Mouse (Mus musculus): ENCODE results near the gene Plppr2. TPM values are rescaled to one million over a fixed set of nuclear protein-coding genes. Genes with fewer than 3 reads are reported as not detected.

Plppr2 gene
- polyA plus RNA-seq, 1 experiment from 2014 or later = 1.4 TPM

DNA sequence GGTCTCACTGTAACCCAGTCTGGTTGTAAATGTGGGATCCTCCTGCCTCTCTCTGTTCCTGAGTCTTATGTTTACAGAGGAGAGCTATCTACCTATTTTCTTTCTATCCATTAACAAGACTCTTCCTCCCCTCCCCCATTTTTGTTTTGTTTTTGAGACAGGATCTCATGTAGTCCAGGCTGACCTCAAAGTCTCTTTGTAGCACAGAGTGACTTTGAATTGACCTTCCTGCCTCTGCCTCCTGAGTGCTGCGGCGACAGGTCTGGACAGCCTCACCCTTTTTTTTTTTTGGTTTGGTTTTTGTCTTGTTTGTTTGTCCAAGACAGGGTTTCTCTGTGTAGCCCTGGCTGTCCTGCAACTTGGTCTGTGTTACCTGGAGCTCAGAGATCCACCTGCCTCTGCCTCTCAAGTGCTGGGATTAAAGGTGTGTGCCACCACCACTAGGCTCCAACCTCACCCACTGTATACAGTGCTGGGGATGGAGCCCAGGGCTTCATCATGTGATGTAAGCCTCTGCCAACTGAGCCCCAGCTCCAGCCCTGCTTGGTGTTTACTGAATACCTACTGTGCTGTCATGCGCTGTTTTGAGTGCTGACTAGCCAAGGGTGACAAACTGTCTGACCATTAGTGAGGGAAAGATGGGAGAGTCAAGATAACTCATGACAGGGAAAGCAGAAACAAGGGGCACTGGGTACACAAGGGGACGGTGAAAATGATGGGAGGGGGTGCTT, 41.7 kb downstream of the Plppr2 start:
- Histone ChIP-seq H3K9ac (ENCODE audit: low read depth, low read length) (no peak overlapping the region), H3K4me1 (ENCODE audit: control insufficient read depth, low read depth, low read length) (no peaks in the 10 kb centered on the region; the same call in 1 of the 2 replicates), H3K4me2 (ENCODE audit: low read depth, low read length) (no peak overlapping the region), H3K27me3 (ENCODE audit: control insufficient read depth, insufficient read depth, low read depth, low read length) (peaks cover 11% of the 10 kb centered on the region), H3K36me3 (ENCODE audit: control insufficient read depth, insufficient read depth) (no peaks in the 10 kb centered on the region), H3K27ac (ENCODE audit: low read length) (no peak overlapping the region), H3K9me3 (replicated peaks; ENCODE audit: control insufficient read depth, low read length) (no peaks in the 10 kb centered on the region), H3K4me3 (ENCODE audit: low read depth, low read length) (no peak overlapping the region)
- 77% methylated on average over 4 of the region's 4 CpGs for WGBS (ENCODE audit: insufficient replicate concordance)
- ATAC-seq (ENCODE audit: low read depth) = no peak

DNA sequence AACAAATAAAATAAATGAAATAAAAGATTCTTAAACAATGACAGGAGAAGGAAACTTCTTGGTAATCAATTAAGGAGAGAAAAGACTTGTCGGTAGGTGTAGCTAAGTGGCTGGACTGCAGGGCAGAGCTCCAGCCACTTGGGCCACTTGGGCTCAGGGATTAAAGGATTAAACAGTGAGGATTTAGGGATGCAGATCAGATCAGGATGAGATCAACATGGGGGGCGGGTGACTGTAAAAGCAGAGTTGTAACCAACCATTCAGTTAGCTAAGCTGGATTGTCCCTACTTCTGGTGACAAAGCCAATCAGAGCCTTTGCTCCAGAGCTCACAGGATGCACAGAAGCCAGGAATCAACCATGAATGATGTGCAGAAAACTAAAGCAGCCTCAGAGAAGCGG, 47.1 kb downstream of the Plppr2 start:
- Histone ChIP-seq H3K27me3 (ENCODE audit: control insufficient read depth, insufficient read depth, low read depth, low read length) (peaks cover 57% of the 10 kb centered on the region), H3K27ac (ENCODE audit: low read length) (no peak overlapping the region), H3K36me3 (ENCODE audit: control insufficient read depth, insufficient read depth) (no peaks in the 10 kb centered on the region), H3K9ac (ENCODE audit: low read depth, low read length) (no peak overlapping the region), H3K4me1 (ENCODE audit: control insufficient read depth, low read depth, low read length) (no peaks in the 10 kb centered on the region; the same call in 1 of the 2 replicates), H3K4me2 (ENCODE audit: low read depth, low read length) (no peak overlapping the region), H3K4me3 (ENCODE audit: low read depth, low read length) (no peak overlapping the region), H3K9me3 (replicated peaks; ENCODE audit: control insufficient read depth, low read length) (no peaks in the 10 kb centered on the region)
- ATAC-seq (ENCODE audit: low read depth) = no peak
- 32% methylated on average over 3 of the region's 3 CpGs for WGBS (ENCODE audit: insufficient replicate concordance)

DNA sequence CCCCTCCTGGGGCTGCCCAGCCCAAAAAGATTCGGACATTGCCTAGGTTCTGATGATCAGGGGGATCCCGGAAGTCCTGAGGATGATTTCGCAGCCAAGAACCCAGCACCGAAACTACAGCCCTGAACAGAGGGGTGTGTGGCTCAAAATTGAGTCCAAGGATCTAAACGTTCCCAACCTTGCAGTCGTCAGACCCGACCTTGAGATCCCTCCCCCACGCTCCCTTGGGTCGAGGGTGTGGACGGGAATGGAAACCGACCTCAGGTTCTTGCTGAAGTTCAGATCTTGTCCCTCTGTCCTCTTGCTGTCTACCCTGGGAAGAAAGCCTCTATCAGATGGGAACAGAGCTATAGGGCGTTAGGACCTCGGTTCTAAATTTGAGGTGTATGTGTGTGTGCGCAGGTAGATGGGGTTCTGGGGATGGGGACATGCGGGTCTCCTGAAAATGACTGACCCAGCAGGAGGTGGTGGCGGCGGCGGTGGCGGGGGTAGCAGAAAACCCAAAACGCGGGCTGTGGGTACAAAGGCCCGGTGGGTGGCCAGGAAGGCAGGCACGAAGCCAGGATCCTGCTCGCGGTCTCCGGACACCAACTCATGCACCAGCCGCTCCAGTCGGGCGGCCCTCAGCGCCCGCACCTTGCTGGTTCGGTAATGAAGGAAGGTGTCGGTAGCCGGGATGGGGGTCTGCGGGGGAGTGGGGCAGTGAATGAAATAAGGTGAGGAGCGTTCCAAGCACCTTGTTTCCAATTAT, 50.9 kb downstream of the Plppr2 start:
- Histone ChIP-seq H3K27me3 (ENCODE audit: control insufficient read depth, insufficient read depth, low read depth, low read length) (peaks cover 87% of the 10 kb centered on the region), H3K36me3 (ENCODE audit: control insufficient read depth, insufficient read depth) (no peaks in the 10 kb centered on the region), H3K4me1 (ENCODE audit: control insufficient read depth, low read depth, low read length) (peaks cover 6% of the 10 kb centered on the region), H3K9me3 (replicated peaks; ENCODE audit: control insufficient read depth, low read length) (no peaks in the 10 kb centered on the region), H3K9ac (ENCODE audit: low read depth, low read length) (no peak overlapping the region), H3K4me2 (ENCODE audit: low read depth, low read length) (no peak overlapping the region), H3K27ac (ENCODE audit: low read length) (no peak overlapping the region), H3K4me3 (ENCODE audit: low read depth, low read length) (no peak overlapping the region)
- WGBS (ENCODE audit: insufficient replicate concordance) = 7% methylated on average over 36 of the region's 36 CpGs
- no peak for ATAC-seq (ENCODE audit: low read depth)

DNA sequence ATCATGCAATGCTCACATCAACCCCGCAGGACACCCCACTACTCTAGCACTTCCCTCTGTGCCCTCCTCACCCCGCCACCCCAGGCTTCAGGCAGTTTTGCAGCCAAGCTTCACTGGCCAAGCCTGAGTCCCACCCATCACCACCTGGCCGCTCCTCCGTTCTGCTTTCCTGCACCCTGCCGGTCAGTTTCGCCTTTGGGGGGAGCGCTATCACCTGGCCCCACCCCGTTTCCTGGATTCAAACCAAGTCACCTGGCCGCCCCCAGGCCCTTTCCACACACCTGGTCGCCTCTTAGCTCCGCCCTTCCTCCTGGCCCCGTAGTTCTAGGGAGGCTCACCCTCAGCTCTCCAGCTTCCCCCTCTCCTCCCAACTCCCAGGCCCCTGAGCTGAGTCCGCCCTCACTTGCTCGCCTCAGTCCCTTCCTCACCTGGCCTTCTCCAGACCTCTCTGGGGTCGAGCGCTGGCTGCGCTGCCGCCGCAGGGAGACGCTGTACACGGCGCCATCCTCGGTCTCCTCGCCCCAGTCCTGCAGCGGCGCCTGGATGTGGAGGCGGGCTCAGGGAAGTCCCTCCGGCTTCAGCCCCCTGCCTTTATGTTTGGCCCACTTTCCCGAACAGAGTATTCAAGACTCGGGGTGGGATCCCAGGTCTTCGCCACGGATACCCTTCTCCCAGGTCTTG, 51.7 kb downstream of the Plppr2 start:
- H3K4me3 ChIP-seq (ENCODE audit: low read depth, low read length) = peak overlapping the region; percentile 46
- no peaks in the 10 kb centered on the region for H3K9me3 ChIP-seq (replicated peaks; ENCODE audit: control insufficient read depth, low read length)
- no peak overlapping the region for H3K27ac ChIP-seq (ENCODE audit: low read length)
- peak overlapping the region; percentile 55 for H3K4me2 ChIP-seq (ENCODE audit: low read depth, low read length)
- 2% methylated on average over 32 of the region's 32 CpGs for WGBS (ENCODE audit: insufficient replicate concordance)
- no peak for ATAC-seq (ENCODE audit: low read depth)
- peaks cover 87% of the 10 kb centered on the region for H3K27me3 ChIP-seq (ENCODE audit: control insufficient read depth, insufficient read depth, low read depth, low read length)
- no peaks in the 10 kb centered on the region for H3K36me3 ChIP-seq (ENCODE audit: control insufficient read depth, insufficient read depth)
- peaks cover 6% of the 10 kb centered on the region for H3K4me1 ChIP-seq (ENCODE audit: control insufficient read depth, low read depth, low read length)
- H3K9ac ChIP-seq (ENCODE audit: low read depth, low read length) = no peak overlapping the region

DNA sequence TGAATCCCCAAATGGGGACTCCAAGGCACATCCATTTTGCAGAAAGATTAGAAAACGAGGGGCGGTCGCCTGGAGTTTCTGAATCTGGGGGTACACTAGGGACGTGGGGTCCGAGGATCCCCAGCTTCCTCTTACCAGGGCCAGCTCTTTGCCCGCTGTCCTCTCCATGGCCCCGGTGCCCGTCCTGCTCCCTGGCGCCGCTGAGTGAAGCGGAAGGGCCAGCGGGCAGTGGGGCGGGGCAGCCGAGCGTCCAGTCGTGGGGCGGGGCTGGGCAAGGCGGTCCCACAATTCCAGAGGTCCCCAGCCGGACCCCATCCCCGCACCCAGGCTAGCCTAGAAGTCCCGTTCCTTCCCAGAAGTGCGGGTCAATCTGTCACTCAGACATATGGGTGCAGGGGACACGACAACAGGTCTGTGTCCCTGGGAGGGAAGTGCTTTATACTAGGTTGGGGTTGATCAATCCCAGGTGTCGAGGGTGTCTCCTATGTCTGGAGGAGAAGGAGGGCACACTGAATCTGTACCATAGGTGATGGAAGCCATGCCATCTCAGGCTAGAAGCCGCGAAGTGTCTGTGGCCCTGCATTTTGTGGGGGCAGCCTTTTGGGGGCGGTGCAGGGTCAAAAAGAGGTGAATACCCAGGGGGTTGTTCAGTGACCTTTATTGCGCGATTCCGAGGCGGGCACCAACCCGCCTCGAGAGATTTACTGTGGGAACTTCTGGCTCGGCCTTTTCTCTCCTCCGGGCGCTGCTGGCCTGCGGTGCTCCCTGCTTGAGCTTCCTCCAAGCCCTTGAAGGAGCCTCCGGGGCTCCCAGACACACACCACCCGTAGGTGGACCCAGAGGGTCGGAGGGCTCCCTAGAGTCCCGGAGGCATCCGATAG, 52.6 kb downstream of the Plppr2 start, which contains the start of gene Rgl3:
Rgl3 (minus strand) TSS at position 217 of the 881 bp plus-strand sequence.
- H3K4me1 ChIP-seq (ENCODE audit: control insufficient read depth, low read depth, low read length) = peaks cover 6% of the 10 kb centered on the region
- H3K4me2 ChIP-seq (ENCODE audit: low read depth, low read length) = peak within 1 kb of the TSS; percentile 55
- H3K27me3 ChIP-seq (ENCODE audit: control insufficient read depth, insufficient read depth, low read depth, low read length) = peaks cover 81% of the 10 kb centered on the region
- no peak within 1 kb of the TSS for H3K9ac ChIP-seq (ENCODE audit: low read depth, low read length)
- no peaks in the 10 kb centered on the region for H3K9me3 ChIP-seq (replicated peaks; ENCODE audit: control insufficient read depth, low read length)
- peak within 1 kb of the TSS; percentile 46 for H3K4me3 ChIP-seq (ENCODE audit: low read depth, low read length)
- H3K27ac ChIP-seq (ENCODE audit: low read length) = no peak within 1 kb of the TSS
- no peaks in the 10 kb centered on the region for H3K36me3 ChIP-seq (ENCODE audit: control insufficient read depth, insufficient read depth)
- 2% methylated on average over 42 of the region's 42 CpGs for whole genome bisulfite sequencing (ENCODE audit: insufficient replicate concordance)
- no peak for ATAC-seq (ENCODE audit: low read depth)

DNA sequence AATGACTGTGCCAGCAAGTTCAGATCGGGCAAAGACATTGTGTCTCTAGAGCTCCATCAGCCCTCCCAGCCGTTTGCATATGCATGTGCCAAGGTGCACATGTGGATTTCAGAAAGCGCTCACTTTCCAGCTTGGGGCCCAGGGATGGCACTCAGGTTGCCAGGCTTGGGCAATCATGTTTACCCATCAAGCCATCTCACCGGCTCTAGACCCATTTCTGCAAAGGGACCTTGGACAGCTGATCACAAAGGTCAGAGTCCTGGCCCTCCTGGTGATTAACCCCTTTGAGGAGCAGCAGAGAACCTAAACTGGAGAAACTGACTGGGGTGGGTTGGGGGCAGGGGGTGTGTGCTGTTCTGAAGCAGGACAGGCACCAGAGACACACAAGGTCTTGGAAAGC, 55.4 kb downstream of the Plppr2 start:
- peaks cover 6% of the 10 kb centered on the region for H3K4me1 ChIP-seq (ENCODE audit: control insufficient read depth, low read depth, low read length)
- no peak for ATAC-seq (ENCODE audit: low read depth)
- peaks cover 57% of the 10 kb centered on the region for H3K27me3 ChIP-seq (ENCODE audit: control insufficient read depth, insufficient read depth, low read depth, low read length)
- H3K4me3 ChIP-seq (ENCODE audit: low read depth, low read length) = no peak overlapping the region
- WGBS (ENCODE audit: insufficient replicate concordance) = 59% methylated on average over 4 of the region's 4 CpGs
- H3K4me2 ChIP-seq (ENCODE audit: low read depth, low read length) = no peak overlapping the region
- H3K9ac ChIP-seq (ENCODE audit: low read depth, low read length) = no peak overlapping the region
- no peak overlapping the region for H3K27ac ChIP-seq (ENCODE audit: low read length)
- no peaks in the 10 kb centered on the region for H3K9me3 ChIP-seq (replicated peaks; ENCODE audit: control insufficient read depth, low read length)
- no peaks in the 10 kb centered on the region for H3K36me3 ChIP-seq (ENCODE audit: control insufficient read depth, insufficient read depth)

DNA sequence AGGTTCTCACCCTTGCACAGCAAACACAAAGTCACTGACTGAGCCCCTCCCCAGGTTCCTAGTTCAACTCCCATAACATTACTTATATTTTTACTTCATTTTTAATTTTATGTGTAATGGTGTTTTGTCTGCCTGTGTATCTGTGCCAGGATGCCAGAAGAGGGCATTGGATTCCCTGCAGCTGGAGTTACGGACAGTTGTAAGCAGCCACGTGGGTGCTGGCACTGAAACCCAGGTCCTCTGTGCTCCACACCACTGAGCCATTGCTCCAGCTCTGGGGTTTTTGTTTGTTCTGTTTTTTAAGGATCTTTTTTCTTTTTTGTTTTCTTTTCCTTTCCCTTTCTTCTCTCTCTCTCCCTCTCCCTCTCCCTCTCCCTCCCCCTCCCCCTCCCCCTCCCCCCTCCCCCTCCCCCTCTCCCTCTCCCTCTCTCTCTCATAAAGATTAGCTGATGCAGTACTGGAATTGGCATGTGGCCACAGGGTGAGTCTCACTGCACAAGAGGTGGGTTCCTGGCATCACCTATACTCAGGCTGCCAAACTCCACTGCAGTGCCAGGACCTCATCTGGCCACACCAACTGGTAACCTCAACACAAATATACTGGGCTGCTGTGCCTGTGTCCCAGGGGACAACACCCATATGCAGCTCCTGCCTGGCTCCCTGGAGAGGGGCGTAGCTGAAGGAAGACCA, 59.5 kb downstream of the Plppr2 start:
- no peak for ATAC-seq (ENCODE audit: low read depth)
- Histone ChIP-seq H3K4me3 (ENCODE audit: low read depth, low read length) (no peak overlapping the region), H3K36me3 (ENCODE audit: control insufficient read depth, insufficient read depth) (no peaks in the 10 kb centered on the region), H3K27me3 (ENCODE audit: control insufficient read depth, insufficient read depth, low read depth, low read length) (peaks cover 16% of the 10 kb centered on the region), H3K27ac (ENCODE audit: low read length) (no peak overlapping the region), H3K9ac (ENCODE audit: low read depth, low read length) (no peak overlapping the region), H3K9me3 (replicated peaks; ENCODE audit: control insufficient read depth, low read length) (no peaks in the 10 kb centered on the region), H3K4me1 (ENCODE audit: control insufficient read depth, low read depth, low read length) (no peaks in the 10 kb centered on the region; the same call in 1 of the 2 replicates), H3K4me2 (ENCODE audit: low read depth, low read length) (no peak overlapping the region)
- WGBS (ENCODE audit: insufficient replicate concordance) = 68% methylated on average over 3 of the region's 3 CpGs

Data from liver, embryonic 16.5 days (tissue).